Mouse (Mus musculus): ENCODE measurements around the gene Ccdc8.

DNA sequence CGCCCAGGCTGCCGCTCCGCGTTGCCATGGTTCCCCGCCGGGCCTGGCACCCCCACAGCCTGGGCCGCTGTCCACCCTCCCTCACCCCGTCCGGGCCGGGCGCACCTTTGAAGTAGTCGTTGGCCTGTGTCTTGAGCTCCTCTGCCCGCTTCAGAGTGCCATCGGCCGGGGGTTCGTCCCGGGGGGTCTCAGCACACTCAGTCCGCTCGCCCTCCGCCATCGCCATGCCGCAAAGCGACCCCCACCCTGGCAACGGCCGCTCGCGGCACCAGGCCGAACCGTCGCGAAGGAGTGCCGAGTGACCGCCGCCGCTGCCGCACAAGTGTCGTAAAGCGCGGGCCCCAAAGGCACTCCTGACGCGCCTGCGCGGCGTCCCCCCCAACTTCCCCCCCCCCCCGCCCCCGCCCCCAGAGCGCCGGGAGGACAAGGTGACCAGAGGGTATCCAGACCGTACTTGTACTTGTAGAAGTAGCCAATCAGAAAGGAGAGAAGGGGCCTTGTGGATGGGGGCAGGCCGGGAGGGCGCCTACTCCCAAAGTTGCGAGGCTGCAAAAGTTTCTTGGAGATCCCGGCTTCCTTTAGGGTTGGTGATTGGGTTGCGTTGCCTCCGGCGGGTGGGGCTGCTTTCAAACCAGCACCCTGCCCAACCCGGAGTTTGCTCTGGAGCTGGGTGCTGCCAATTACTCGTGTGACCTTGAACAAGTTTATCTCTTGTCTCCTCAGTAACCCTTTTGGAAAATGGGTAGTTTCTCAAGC, 35.3 kb downstream of the Ccdc8 start, which contains the start of gene Ppp5c:
- 0 out of 2 replicates have a peak, but pooled peaks have one; percentile 36 for TF ChIP-seq POLR2A (IDR thresholded peaks at IDR 0.05; ENCODE audit: extremely low read depth, insufficient read depth, low read length)
- TF ChIP-seq CTCF (IDR thresholded peaks at IDR 0.05; ENCODE audit: low read depth, low read length) = no peak
